Mouse (Mus musculus) ES-E14 (cell line): ENCODE measurements at regions not wholly inside any gene's neighbourhood (a gene's known extent, or its start where the extent isn't known, plus 50 kb on each side); places are given as distances from the start of the nearest gene placed in this dataset.

Experiments
- MAFK ChIP-seq: IDR thresholded peaks from 2 replicates; pipeline ENCODE4 v1.6.1; 2014; ENCODE audit warnings: mild to moderate bottlenecking, low read depth, low read length, inconsistent platforms; ENCODE audit not compliant: insufficient read depth
- ZNF384 ChIP-seq: IDR thresholded peaks from 2 replicates; pipeline ENCODE4 v1.6.1; 2012; ENCODE audit warnings: low read depth, low read length, inconsistent platforms

GRCm38 (mm10) chr15:97449001-97449400 lies 201.9 kb upstream of the Amigo2 start:
- TF ChIP-seq ZNF384 (no peak), MAFK (no peak)
